10 mouse cellular contexts compared by ENCODE assay signal in the genomic region with DNA sequence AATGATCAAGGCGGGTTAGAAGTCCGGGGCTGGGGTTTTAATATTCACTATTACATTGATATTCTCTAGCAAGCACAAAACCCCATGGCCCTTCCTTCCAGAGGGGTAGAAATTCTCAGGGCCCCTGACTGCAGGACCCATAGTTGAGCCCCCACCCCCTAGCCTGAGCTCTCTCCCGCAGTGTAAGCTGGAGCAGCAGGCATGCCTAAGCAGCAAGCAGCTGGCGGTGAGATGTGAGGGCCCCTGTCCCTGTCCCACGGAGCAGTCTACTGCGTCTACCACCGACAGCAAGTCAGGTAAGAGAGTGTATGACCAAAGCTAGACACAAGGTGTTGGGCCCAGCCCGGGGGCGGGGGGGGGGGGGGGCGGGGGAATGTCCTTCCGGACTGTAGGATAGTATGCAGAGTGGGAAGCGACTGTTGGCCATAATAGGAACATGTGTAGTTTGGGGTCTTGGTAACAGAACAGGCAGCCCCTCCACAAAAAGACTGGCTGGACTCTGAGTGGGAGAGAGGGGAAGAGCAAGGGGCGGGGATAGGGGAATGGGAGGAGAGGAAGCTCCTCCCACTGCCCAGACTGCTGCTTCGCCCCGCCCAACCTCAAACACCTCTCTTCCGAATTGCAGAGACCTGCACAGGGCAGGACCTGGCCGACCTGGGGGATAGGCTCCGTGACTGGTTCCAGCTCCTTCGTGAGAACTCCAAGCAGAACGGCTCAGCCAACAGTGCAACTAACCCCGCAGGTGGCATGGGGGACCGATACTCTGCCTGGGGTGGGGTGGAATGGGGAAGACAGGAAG. TPM values are rescaled to one million over a fixed set of nuclear protein-coding genes. Genes with fewer than 3 reads are reported as not detected.
A peak's percentile ranks its signal among the peaks of the same experiment; 100 is the strongest.
DNase-seq lines count a peak whose midpoint lies in the region; ATAC-seq lines count a peak whose summit lies in the region.
"Had no signal": no experiment of that assay in that cellular context is flagged by ENCODE, and none has a peak within 500 bp of the region (broad histone marks: within the 10 kb centered on the region; RNA-seq: fewer than 3 reads in every experiment).

No protein-coding gene starts in this region.

- peak overlapping the region; percentile 42 for H3K4me2 ChIP-seq in heart, embryonic 12.5 days

- WGBS in heart, embryonic 12.5 days = 16% methylated on average over 22 of the region's 22 CpGs

- intact Hi-C loops in heart, postnatal 25 days (cut with DNase I) = no loop called here

- no peak overlapping the region for H3K9ac ChIP-seq in heart, embryonic 12.5 days

- peaks cover 50% of the 10 kb centered on the region for H3K27me3 ChIP-seq in heart, embryonic 12.5 days (replicated peaks)

- DNase-seq in heart, postnatal 25 days (ENCODE audit: low spot score) = no peak
- DNase-seq in ES-CJ7 (ENCODE audit: low read depth, low spot score) = peak; percentile 81
- no peak for DNase-seq in layer of hippocampus, postnatal 36 days
- no peak for DNase-seq in gastrocnemius, postnatal 4 days (ENCODE audit: low spot score in 2 of 2)
- DNase-seq: cerebellum, adult 9-11 months had no signal

- no peaks in the 10 kb centered on the region for H3K36me3 ChIP-seq in heart, embryonic 12.5 days

- ATAC-seq in heart, embryonic 12.5 days (ENCODE audit: insufficient number of reproducible peaks, low FRiP score) = peak; percentile 20; the same call in 1 of the 2 replicates
- peak; percentile 57 to 65; a peak in 2 of 4 replicates for ATAC-seq in hematopoietic stem cell, adult 5-6 weeks (replicated peaks in 1 of 2; ENCODE audit: insufficient read depth in 1 of 2, low FRiP score in 2 of 2, low TSS enrichment in 1 of 2, low read depth in 1 of 2, poor library complexity in 2 of 2, severe bottlenecking in 2 of 2)
- peak; percentile 71 for ATAC-seq in megakaryocyte-erythroid progenitor cell, adult 5-6 weeks (replicated peaks; ENCODE audit: low FRiP score, low TSS enrichment, poor library complexity, severe bottlenecking)
- no peak for ATAC-seq in activated CD4-positive, CD25-positive, alpha-beta regulatory T cell, adult 4 months

- no peak overlapping the region for H3K27ac ChIP-seq in heart, embryonic 12.5 days (ENCODE audit: poor library complexity, severe bottlenecking)
- H3K27ac ChIP-seq: left cerebral cortex, adult 2 months had no signal

- H3K4me1 ChIP-seq in heart, embryonic 12.5 days (replicated peaks) = 0 out of 2 replicates have a peak, but pooled peaks cover 6% of the 10 kb centered on the region

- no peak overlapping the region for H3K4me3 ChIP-seq in heart, embryonic 12.5 days
- H3K4me3 ChIP-seq: left cerebral cortex, adult 2 months had no signal

- no peaks in the 10 kb centered on the region for H3K9me3 ChIP-seq in heart, embryonic 12.5 days (replicated peaks)

RNA-seq across cellular contexts. Expression of gene Spock2, which starts 19.7 kb away (rescaled TPM):
- polyA plus RNA-seq in heart, embryonic 12.5 days (2016; fragmentation: Nextera tagmentation; extraction: Ambion mirVana) = 2.2 and 2.3 TPM in 2 replicates
- 10 to 100 TPM; 14.8 to 16.1 TPM for total RNA-seq in heart, postnatal 25 days (2021)
- 0.50 TPM in 1 of 2 replicates, not detected in the other for total RNA-seq in hematopoietic stem cell, adult 5-6 weeks (2017)
- total RNA-seq in megakaryocyte-erythroid progenitor cell, adult 5-6 weeks (2014; fragmentation: Nextera tagmentation) = 0.11 and 0.57 TPM in 2 replicates
- total RNA-seq in megakaryocyte-erythroid progenitor cell, adult 5-6 weeks (2017) = 0.15 and 0.33 TPM in 2 replicates
- polyA plus RNA-seq in activated CD4-positive, CD25-positive, alpha-beta regulatory T cell, adult 4 months (2017; shearing (Covaris generic)) = 1 to 10 TPM; 3.9 to 5.3 TPM
- total RNA-seq in layer of hippocampus, postnatal 36 days (2021) = 100 to 1,000 TPM; 493 to 502 TPM
- 1 to 10 TPM; 6.0 to 6.7 TPM for total RNA-seq in gastrocnemius, postnatal 4 days (2021)

Comparison
In these comparisons a context has a peak if more than half of its experiments do, and no peak if none do; other contexts are left out.
1. RNA of gene Spock2, which starts 19.7 kb away (total RNA-seq): 493 to 502 TPM in layer of hippocampus, postnatal 36 days; 14.8 to 16.1 TPM in heart, postnatal 25 days, 6.0 to 6.7 TPM in gastrocnemius, postnatal 4 days, 0.50 TPM in hematopoietic stem cell, adult 5-6 weeks and 0.11 to 0.57 TPM in megakaryocyte-erythroid progenitor cell, adult 5-6 weeks; every median in the first group is over 10 times any median in the second.